Mouse (Mus musculus) embryonic facial prominence, embryonic 13.5 days (tissue): ENCODE results near the gene Brd2. TPM values are rescaled to one million over a fixed set of nuclear protein-coding genes. Genes with fewer than 3 reads are reported as not detected.

Source experiments
- ATAC-seq: fragments of 200-750 bp; cut with Nextera tagmentation; 2 replicates; pipeline ENCODE4 v1.8.0; 2017; ENCODE audit warnings: low read depth; ENCODE audit not compliant: insufficient number of reproducible peaks, insufficient read depth, low FRiP score, low TSS enrichment
- H3K27ac ChIP-seq: fragments of 300-500 bp; sonication (generic); 2 replicates; pipeline ENCODE4 v1.5.1; 2015; ENCODE audit warnings: moderate library complexity, mild to moderate bottlenecking, inconsistent platforms
- H3K27me3 ChIP-seq: fragments of 300-500 bp; sonication (generic); 2 replicates; pipeline ENCODE4 v1.6.1; 2015; ENCODE audit warnings: mild to moderate bottlenecking, inconsistent platforms
- H3K36me3 ChIP-seq: fragments of 300-500 bp; sonication (generic); 2 replicates; pipeline ENCODE4 v1.6.1; 2015; ENCODE audit warnings: mild to moderate bottlenecking, inconsistent platforms
- H3K4me1 ChIP-seq: fragments of 300-500 bp; sonication (generic); 2 replicates; pipeline ENCODE4 v1.6.1; 2015; ENCODE audit warnings: inconsistent platforms
- H3K4me2 ChIP-seq: fragments of 300-500 bp; sonication (generic); 2 replicates; pipeline ENCODE4 v1.6.1; 2015; ENCODE audit warnings: moderate library complexity, mild to moderate bottlenecking, inconsistent platforms
- H3K4me3 ChIP-seq: fragments of 300-500 bp; sonication (generic); 2 replicates; pipeline ENCODE4 v1.5.1; 2015; ENCODE audit warnings: mild to moderate bottlenecking, inconsistent platforms
- H3K9ac ChIP-seq: fragments of 300-500 bp; sonication (generic); 2 replicates; pipeline ENCODE4 v1.6.1; 2015; ENCODE audit warnings: mild to moderate bottlenecking, inconsistent platforms
- H3K9me3 ChIP-seq: fragments of 300-500 bp; sonication (generic); 2 replicates; pipeline ENCODE4 v1.6.1; 2016; ENCODE audit warnings: inconsistent platforms
- WGBS: fragments of 180-500 bp; shearing (Covaris S2); methylation state at CpG from one replicate; pipeline ENCODE4 v1.1.7; 2015; ENCODE audit warnings: mixed read lengths; 5-methylcytosine and 5-hydroxymethylcytosine counted together
- polyA plus RNA-seq: library from polyadenylated mRNA; unstranded; fragments of >200 nt; fragmentation: Nextera tagmentation; extraction: Ambion mirVana; gene quantifications from 2 replicates; pipeline ENCODE4 v1.2.1, GENCODE M21; 2015

Brd2 gene
- polyA plus RNA-seq, 1 experiment from 2014 or later, result 122 TPM

- no peak overlapping the region for H3K27ac ChIP-seq
- no peak overlapping the region for H3K4me2 ChIP-seq
- 2% methylated on average over 9 of the region's 9 CpGs for WGBS
- no peak for ATAC-seq
- H3K9me3 ChIP-seq, result no peaks in the 10 kb centered on the region
- H3K27me3 ChIP-seq, result peaks cover 30% of the 10 kb centered on the region
- H3K4me3 ChIP-seq, result no peak overlapping the region
- H3K4me1 ChIP-seq, result no peaks in the 10 kb centered on the region
- no peaks in the 10 kb centered on the region for H3K36me3 ChIP-seq
- no peak overlapping the region for H3K9ac ChIP-seq
Measured at GRCm38 (mm10) chr17:34077549-34077948, 44.9 kb downstream of the Brd2 start.

DNA sequence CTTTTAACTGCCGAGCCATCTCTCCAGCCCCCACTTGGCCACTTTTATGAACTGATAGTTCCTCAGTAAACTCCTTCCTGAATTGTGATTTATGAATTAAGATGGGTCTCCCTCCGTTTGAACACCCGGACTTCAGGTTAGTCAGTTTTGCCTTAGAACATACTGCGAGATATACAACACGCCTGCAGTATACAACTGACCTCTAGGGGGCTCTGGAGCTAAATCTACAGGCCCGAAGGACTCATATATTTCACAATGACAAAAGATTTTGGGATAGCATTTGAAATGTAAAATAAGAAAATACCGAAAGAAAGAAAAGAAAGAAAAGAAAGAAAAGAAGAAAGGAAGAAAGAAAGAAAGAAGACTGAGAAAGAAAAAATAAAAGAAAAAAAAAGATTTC lies 47.2 kb downstream of the Brd2 start:
- peaks cover 30% of the 10 kb centered on the region for H3K27me3 ChIP-seq
- 40% methylated on average over 7 of the region's 7 CpGs for WGBS
- H3K36me3 ChIP-seq, result no peaks in the 10 kb centered on the region
- no peaks in the 10 kb centered on the region for H3K9me3 ChIP-seq
- H3K4me3 ChIP-seq, result no peak overlapping the region
- no peaks in the 10 kb centered on the region for H3K4me1 ChIP-seq
- no peak overlapping the region for H3K4me2 ChIP-seq
- no peak overlapping the region for H3K27ac ChIP-seq
- no peak overlapping the region for H3K9ac ChIP-seq
- ATAC-seq, result no peak

- Histone ChIP-seq H3K4me1 (no peaks in the 10 kb centered on the region), H3K9me3 (no peaks in the 10 kb centered on the region), H3K4me2 (no peak overlapping the region), H3K9ac (no peak overlapping the region), H3K27ac (no peak overlapping the region), H3K36me3 (no peaks in the 10 kb centered on the region), H3K27me3 (peaks cover 26% of the 10 kb centered on the region), H3K4me3 (no peak overlapping the region)
- ATAC-seq, result no peak
- 74% methylated on average over 5 of the region's 5 CpGs for WGBS
Measured at GRCm38 (mm10) chr17:34072091-34072490, 50.3 kb downstream of the Brd2 start.

GRCm38 (mm10) chr17:34068864-34069263 lies 53.6 kb downstream of the Brd2 start:
- Histone ChIP-seq H3K4me2 (no peak overlapping the region), H3K4me1 (no peaks in the 10 kb centered on the region), H3K36me3 (no peaks in the 10 kb centered on the region), H3K27ac (no peak overlapping the region), H3K27me3 (peaks cover 6% of the 10 kb centered on the region), H3K9ac (no peak overlapping the region), H3K4me3 (no peak overlapping the region), H3K9me3 (no peaks in the 10 kb centered on the region)
- whole genome bisulfite sequencing, result 48% methylated on average over 3 of the region's 3 CpGs
- no peak for ATAC-seq

Other genes with a start within 250 kb of the Brd2 start
- gene Gm7029, start 248.8 kb downstream of the Brd2 start, polyA plus RNA-seq, result not detected in 2 replicates
- gene Kifc1, start 232.0 kb downstream of the Brd2 start, polyA plus RNA-seq, result 7.2 and 7.3 TPM in 2 replicates
- gene Platr17, start 217.5 kb downstream of the Brd2 start, polyA plus RNA-seq, result 0.27 TPM in 1 of 2 replicates, not detected in the other
- 57.7 and 58.9 TPM in 2 replicates for gene Daxx, start 213.2 kb downstream of the Brd2 start, polyA plus RNA-seq
- 26.6 and 31.9 TPM in 2 replicates for gene Tapbp, start 206.7 kb downstream of the Brd2 start, polyA plus RNA-seq
- gene Zbtb22, start 206.7 kb downstream of the Brd2 start, polyA plus RNA-seq, result 15.4 and 17.6 TPM in 2 replicates
- gene Rgl2, start 193.1 kb downstream of the Brd2 start, polyA plus RNA-seq, result 61.2 and 63.7 TPM in 2 replicates
- gene Pfdn6, start 182.3 kb downstream of the Brd2 start, polyA plus RNA-seq, result 176 and 190 TPM in 2 replicates
- gene Wdr46, start 182.0 kb downstream of the Brd2 start, polyA plus RNA-seq, result 36.2 and 40.7 TPM in 2 replicates
- 7.0 and 7.2 TPM in 2 replicates for gene B3galt4, start 171.1 kb downstream of the Brd2 start, polyA plus RNA-seq
- 45.7 and 49.6 TPM in 2 replicates for gene Vps52, start 166.8 kb downstream of the Brd2 start, polyA plus RNA-seq
- gene Rps18, start 166.6 kb downstream of the Brd2 start, polyA plus RNA-seq, result 1,782 and 1,797 TPM in 2 replicates
- gene H2-K1, start 122.3 kb downstream of the Brd2 start, polyA plus RNA-seq, result 8.5 and 14.6 TPM in 2 replicates
- 17.1 and 22.3 TPM in 2 replicates for gene Ring1, start 98.0 kb downstream of the Brd2 start, polyA plus RNA-seq
- 57.4 and 58.8 TPM in 2 replicates for gene H2-Ke6, start 94.6 kb downstream of the Brd2 start, polyA plus RNA-seq
- gene Slc39a7, start 91.0 kb downstream of the Brd2 start, polyA plus RNA-seq, result 201 and 212 TPM in 2 replicates
- gene Rxrb, start 90.8 kb downstream of the Brd2 start, polyA plus RNA-seq, result 53.4 and 56.4 TPM in 2 replicates
- gene Col11a2, start 83.2 kb downstream of the Brd2 start, polyA plus RNA-seq, result 23.7 and 26.5 TPM in 2 replicates
- gene H2-Oa, start 30.3 kb downstream of the Brd2 start, polyA plus RNA-seq, result 0.48 and 0.65 TPM in 2 replicates
- gene H2-DMa, start 3.1 kb downstream of the Brd2 start, polyA plus RNA-seq, result 17.2 and 17.6 TPM in 2 replicates
- 0.67 and 1.1 TPM in 2 replicates for gene H2-DMb2, start 20.7 kb upstream of the Brd2 start, polyA plus RNA-seq
- 2.0 and 2.6 TPM in 2 replicates for gene H2-DMb1, start 30.4 kb upstream of the Brd2 start, polyA plus RNA-seq
- 8.4 and 9.5 TPM in 2 replicates for gene Tap1, start 64.9 kb upstream of the Brd2 start, polyA plus RNA-seq
- gene Psmb9, start 65.1 kb upstream of the Brd2 start, polyA plus RNA-seq, result 2.3 and 3.8 TPM in 2 replicates
- 4.3 and 5.7 TPM in 2 replicates for gene Psmb8, start 75.1 kb upstream of the Brd2 start, polyA plus RNA-seq
- gene Tap2, start 80.9 kb upstream of the Brd2 start, polyA plus RNA-seq, result 3.5 and 3.7 TPM in 2 replicates
- not detected in 2 replicates for gene H2-Ob, start 116.3 kb upstream of the Brd2 start, polyA plus RNA-seq
- 5.3 and 5.6 TPM in 2 replicates for gene H2-Ab1, start 135.1 kb upstream of the Brd2 start, polyA plus RNA-seq
- gene H2-Aa, start 165.2 kb upstream of the Brd2 start, polyA plus RNA-seq, result 0.73 and 0.98 TPM in 2 replicates
- gene H2-Eb1, start 183.2 kb upstream of the Brd2 start, polyA plus RNA-seq, result 1.3 and 3.4 TPM in 2 replicates
- not detected in 2 replicates for gene H2-Eb2, start 203.0 kb upstream of the Brd2 start, polyA plus RNA-seq
- gene Btnl2, start 232.2 kb upstream of the Brd2 start, polyA plus RNA-seq, result 0.13 and 0.17 TPM in 2 replicates